Mouse (Mus musculus) ES-Bruce4 (cell line): ENCODE measurements at regions not wholly inside any gene's neighbourhood (a gene's known extent, or its start where the extent isn't known, plus 50 kb on each side); places are given as distances from the start of the nearest gene placed in this dataset.

Experiments
- CTCF ChIP-seq: IDR thresholded peaks from one replicate; pipeline ENCODE4 v1.8.1; 2011; ENCODE audit warnings: low read depth, low read length
- EP300 ChIP-seq: IDR thresholded peaks from 2 replicates; pipeline ENCODE4 v1.6.1; 2011; ENCODE audit warnings: low read depth, low read length; ENCODE audit not compliant: insufficient read depth
- POLR2A ChIP-seq: IDR thresholded peaks from one replicate; pipeline ENCODE4 v1.8.1; 2011; ENCODE audit warnings: low read length; ENCODE audit not compliant: insufficient read depth

DNA sequence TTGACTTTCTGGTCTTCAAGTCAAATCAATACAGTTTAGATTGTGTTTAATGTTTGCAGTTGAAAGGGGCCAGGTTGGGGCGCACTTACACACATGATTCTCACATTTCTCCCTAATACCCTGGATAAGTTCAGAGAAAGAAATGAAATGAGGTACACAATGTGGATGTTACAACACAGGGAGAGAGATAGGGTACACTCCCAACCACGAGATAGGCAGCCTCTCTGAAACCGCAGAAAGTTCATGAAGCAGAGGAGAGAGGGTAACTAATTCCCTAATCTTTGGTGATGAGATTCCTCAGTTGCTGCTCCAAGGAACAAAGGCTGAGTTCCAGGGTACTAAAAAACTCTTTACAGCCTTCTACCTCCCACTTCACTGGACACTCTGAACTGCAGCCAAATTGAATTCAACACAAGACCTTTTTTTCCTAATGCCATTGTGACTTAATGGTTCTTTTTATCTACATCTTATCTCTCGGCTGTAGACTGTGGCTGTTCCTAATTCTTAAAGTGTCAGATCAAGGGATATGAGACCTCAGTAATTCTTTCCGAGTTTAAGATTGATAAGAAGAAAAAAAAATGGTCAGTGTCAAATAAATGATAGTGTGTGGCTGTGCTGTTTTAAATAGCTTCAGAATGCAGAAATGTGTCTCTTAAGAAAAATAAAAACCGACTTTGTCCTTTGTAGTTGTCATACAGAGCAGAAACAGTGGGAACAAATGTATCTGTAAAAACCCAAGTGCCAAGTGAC, 193.8 kb upstream of the Atp2b1 start:
- TF ChIP-seq POLR2A (no peak), CTCF (no peak), EP300 (no peak)
